Mouse (Mus musculus) C2C12 (cell line): ENCODE data around the gene Mrgpre.

Experiments used
- CEBPB ChIP-seq: IDR thresholded peaks from one replicate; pipeline ENCODE4 v1.6.1; 2011; ENCODE audit warnings: low read depth, mild to moderate bottlenecking, control low read depth, moderate library complexity
- CTCF ChIP-seq: IDR thresholded peaks from one replicate; pipeline ENCODE4 v1.5.1; 2011; ENCODE audit not compliant: control insufficient read depth, insufficient read depth, insufficient read length
- FOSL1 ChIP-seq: IDR thresholded peaks from one replicate; pipeline ENCODE4 v1.8.0; 2011; ENCODE audit warnings: mild to moderate bottlenecking, low read length; ENCODE audit not compliant: poor library complexity, insufficient read depth, severe bottlenecking
- MAX ChIP-seq: IDR thresholded peaks from one replicate; pipeline ENCODE4 v1.6.1; 2011; ENCODE audit warnings: mild to moderate bottlenecking, control low read depth
- MYOD1 ChIP-seq: IDR thresholded peaks from one replicate; pipeline ENCODE4 v1.6.1; 2011; ENCODE audit warnings: low read depth; ENCODE audit not compliant: control insufficient read depth, insufficient read length
- USF1 ChIP-seq: IDR thresholded peaks from one replicate; pipeline ENCODE4 v1.6.1; 2011; ENCODE audit warnings: low read depth, mild to moderate bottlenecking, control low read depth, moderate library complexity

DNA sequence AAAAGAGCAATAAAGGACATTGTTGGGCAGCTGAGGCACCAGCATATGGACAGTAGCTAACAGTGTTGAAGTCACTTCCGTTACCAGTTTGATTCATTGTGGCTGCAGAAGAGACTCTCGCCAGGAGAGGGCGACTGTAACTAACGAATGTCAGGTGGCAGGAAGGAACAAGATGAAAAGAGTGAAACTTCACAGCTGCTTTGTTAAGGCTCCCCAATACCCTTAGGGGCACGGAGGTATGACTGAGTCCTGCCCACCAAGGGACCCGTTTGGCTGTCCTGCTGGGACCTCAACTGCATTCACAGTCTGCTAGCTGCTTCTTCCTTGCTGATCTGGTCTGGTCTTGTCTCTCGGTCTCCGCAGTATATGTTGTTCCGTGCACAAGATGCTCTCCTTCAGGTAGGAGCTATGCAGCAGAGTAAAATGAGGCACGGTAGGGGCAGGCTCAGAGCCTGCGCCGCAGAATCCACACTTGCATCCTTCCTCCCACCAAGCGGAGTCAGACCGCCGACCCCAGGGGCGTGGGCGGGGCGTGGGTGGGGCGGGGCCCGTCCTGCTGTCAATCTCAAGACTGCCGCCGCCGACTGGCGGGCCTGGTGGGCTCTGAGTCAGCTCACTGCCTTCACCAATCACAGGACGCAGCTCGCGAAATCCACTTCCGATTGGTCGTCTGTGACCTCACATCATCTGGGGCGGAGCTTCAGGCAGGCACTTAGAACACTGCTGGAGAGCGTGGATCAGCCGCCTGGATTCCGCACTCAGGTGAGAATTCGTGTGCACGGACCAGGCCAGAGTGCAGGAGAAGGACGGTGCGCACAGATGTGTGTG lies 45.4 kb upstream of the Mrgpre start:
- TF ChIP-seq CTCF, result peak; percentile 63
- TF ChIP-seq USF1, result peak; percentile 8
- peak; percentile 56 for TF ChIP-seq MAX
- TF ChIP-seq CEBPB, result no peak
- peak; percentile 40 for TF ChIP-seq MYOD1
- TF ChIP-seq FOSL1, result no peak
